Mouse (Mus musculus) lung, postnatal 0 days (tissue): ENCODE measurements at regions not wholly inside any gene's neighbourhood (a gene's known extent, or its start where the extent isn't known, plus 50 kb on each side); places are given as distances from the start of the nearest gene placed in this dataset.

Source experiments
- ATAC-seq: fragments of 200-750 bp; cut with Nextera tagmentation; 2 replicates; pipeline ENCODE4 v1.8.0; 2017; ENCODE audit warnings: moderate library complexity
- DNase-seq: peaks from one replicate; pipeline ENCODE4 v3.0.0-alpha.2; 2016; ENCODE audit warnings: low spot score
- H3K27ac ChIP-seq: fragments of 300-500 bp; sonication (generic); 2 replicates; pipeline ENCODE4 v1.5.1; 2014; ENCODE audit warnings: antibody characterized with exemption, mild to moderate bottlenecking, low read length, mixed read lengths
- H3K27me3 ChIP-seq: fragments of 300-500 bp; sonication (generic); replicated peaks from 2 replicates; pipeline ENCODE4 v1.6.1; 2014; ENCODE audit warnings: low read length, mixed read lengths; ENCODE audit not compliant: insufficient read depth
- H3K36me3 ChIP-seq: fragments of 300-500 bp; sonication (generic); 2 replicates; pipeline ENCODE4 v1.6.1; 2014; ENCODE audit warnings: low read length, mixed read lengths; ENCODE audit not compliant: insufficient read depth
- H3K4me1 ChIP-seq: fragments of 300-500 bp; sonication (generic); 2 replicates; pipeline ENCODE4 v1.6.1; 2014; ENCODE audit warnings: antibody characterized with exemption, low read depth, low read length, mixed read lengths; ENCODE audit not compliant: insufficient read depth
- H3K4me2 ChIP-seq: fragments of 300-500 bp; sonication (generic); replicated peaks from 2 replicates; pipeline ENCODE4 v1.6.1; 2014; ENCODE audit warnings: low read depth, mild to moderate bottlenecking, low read length, moderate library complexity, mixed read lengths
- H3K4me3 ChIP-seq: fragments of 300-500 bp; sonication (generic); 2 replicates; pipeline ENCODE4 v1.5.1; 2014; ENCODE audit warnings: low read depth, low read length
- H3K9ac ChIP-seq: fragments of 300-500 bp; sonication (generic); replicated peaks from 2 replicates; pipeline ENCODE4 v1.6.1; 2014; ENCODE audit warnings: low read depth, mild to moderate bottlenecking
- H3K9me3 ChIP-seq: fragments of 300-500 bp; sonication (generic); 2 replicates; pipeline ENCODE4 v1.6.1; 2016; ENCODE audit warnings: low read length, mixed read lengths
- CTCF ChIP-seq: IDR thresholded peaks from 2 replicates; pipeline ENCODE4 v1.5.1; 2016; ENCODE audit warnings: antibody characterized with exemption, mild to moderate bottlenecking
- EP300 ChIP-seq: IDR thresholded peaks from 2 replicates; pipeline ENCODE4 v1.6.1; 2016; ENCODE audit warnings: antibody characterized with exemption, mild to moderate bottlenecking, control low read depth
- WGBS: fragments of 180-500 bp; shearing (Covaris S2); extraction: QIAGEN DNeasy Blood & Tissue Kit; methylation state at CpG from one replicate; pipeline ENCODE4 v1.1.7; 2014; 5-methylcytosine and 5-hydroxymethylcytosine counted together

DNA sequence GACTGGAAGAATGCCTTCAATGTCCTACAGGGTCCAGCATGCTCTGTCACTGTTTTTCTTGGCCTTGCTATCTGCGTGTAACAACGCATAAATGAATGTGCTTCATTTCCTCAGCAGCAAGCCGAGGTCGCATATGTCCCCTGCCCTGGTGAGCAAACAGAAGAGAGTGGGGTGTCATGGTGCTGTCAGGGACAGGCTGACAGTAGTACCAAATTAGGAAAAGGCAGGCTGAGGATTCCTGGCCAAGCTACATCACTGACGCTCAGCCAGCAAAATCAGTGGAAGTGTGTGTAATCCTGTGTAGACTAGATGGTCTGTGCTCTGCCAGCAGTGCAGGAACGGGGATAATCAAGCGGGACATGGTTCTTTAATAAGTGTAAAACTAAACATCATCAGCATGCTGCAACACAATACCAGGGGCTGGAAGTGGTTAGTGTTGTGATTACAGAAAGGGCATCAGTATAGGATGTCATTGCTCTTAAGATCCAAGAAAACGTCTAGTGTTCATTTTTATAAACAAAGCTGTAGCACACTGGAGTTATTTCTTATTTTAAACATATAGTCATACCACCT lies 77.6 kb upstream of the Bnc2 start:
- DNase-seq (peak; percentile 25), ATAC-seq (peak; percentile 82)
- no peaks in the 10 kb centered on the region for H3K36me3 ChIP-seq

DNA sequence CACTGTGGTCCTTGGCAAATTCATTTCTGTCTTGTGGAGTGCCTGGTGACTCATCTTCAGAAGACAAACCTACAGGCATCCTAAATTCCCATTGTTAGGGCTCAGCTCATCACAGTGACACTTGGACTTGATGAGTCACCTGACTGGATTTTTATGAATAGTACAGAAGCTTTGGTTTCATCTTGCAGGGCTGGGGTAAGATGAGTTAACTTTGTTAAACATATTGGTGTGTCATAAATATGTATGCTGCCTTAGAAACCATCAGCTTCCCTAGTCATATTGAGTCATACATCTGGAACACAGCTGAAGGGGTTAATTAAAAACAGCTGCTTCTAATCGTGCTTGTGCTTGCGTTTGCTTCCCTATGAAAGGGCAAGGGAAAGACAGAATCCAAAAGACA lies 66.2 kb upstream of the Bnc2 start:
- ATAC-seq (no peak), DNase-seq (no peak)
- Histone ChIP-seq H3K4me2 (no peak overlapping the region), H3K27me3 (no peaks in the 10 kb centered on the region), H3K27ac (no peak overlapping the region), H3K9me3 (no peaks in the 10 kb centered on the region), H3K4me3 (no peak overlapping the region), H3K4me1 (no peaks in the 10 kb centered on the region), H3K9ac (no peak overlapping the region), H3K36me3 (no peaks in the 10 kb centered on the region)
- WGBS = 27% methylated on average over 2 of the region's 2 CpGs
- TF ChIP-seq EP300 = no peak
- no peak for TF ChIP-seq CTCF

More for the DNA sequence above, 77.6 kb upstream of the Bnc2 start:
- Histone ChIP-seq H3K4me1 (no peaks in the 10 kb centered on the region), H3K27ac (no peak overlapping the region), H3K27me3 (no peaks in the 10 kb centered on the region), H3K4me2 (no peak overlapping the region), H3K9ac (no peak overlapping the region), H3K9me3 (no peaks in the 10 kb centered on the region), H3K4me3 (no peak overlapping the region)
- WGBS = 36% methylated on average over 8 of the region's 8 CpGs
- TF ChIP-seq EP300 = no peak
- no peak for TF ChIP-seq CTCF

DNA sequence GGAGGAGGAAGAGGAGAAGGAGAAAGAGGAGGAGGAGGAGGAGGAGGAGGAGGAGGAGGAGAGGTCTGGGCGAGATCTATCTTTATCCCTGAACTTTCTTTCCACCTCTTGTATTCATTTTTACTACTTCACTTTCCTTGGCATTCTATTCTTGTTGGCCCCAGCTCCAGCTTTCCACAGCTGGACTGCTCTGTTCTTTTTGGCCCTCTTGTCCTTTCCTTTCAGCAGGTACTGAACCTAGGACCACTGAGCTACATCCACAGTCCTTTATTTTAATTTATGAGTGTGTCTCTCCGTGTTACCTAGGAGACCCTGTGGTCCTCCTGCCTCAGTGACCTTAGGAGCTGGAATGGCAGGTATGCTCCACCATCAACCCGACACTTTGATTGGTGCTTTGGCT lies 65.7 kb upstream of the Bnc2 start:
- ATAC-seq (no peak), DNase-seq (no peak)
- no peak overlapping the region for H3K4me2 ChIP-seq
- no peaks in the 10 kb centered on the region for H3K4me1 ChIP-seq
- H3K27me3 ChIP-seq = no peaks in the 10 kb centered on the region
- TF ChIP-seq EP300 (no peak), CTCF (no peak)
- H3K9me3 ChIP-seq = no peaks in the 10 kb centered on the region
- H3K9ac ChIP-seq = no peak overlapping the region
- H3K36me3 ChIP-seq = no peaks in the 10 kb centered on the region
- 81% methylated on average over 3 of the region's 3 CpGs for WGBS
- H3K27ac ChIP-seq = no peak overlapping the region
- no peak overlapping the region for H3K4me3 ChIP-seq
